Mouse (Mus musculus): Measurements from ENCODE around the gene Brd3.

Brd3 gene

DNA sequence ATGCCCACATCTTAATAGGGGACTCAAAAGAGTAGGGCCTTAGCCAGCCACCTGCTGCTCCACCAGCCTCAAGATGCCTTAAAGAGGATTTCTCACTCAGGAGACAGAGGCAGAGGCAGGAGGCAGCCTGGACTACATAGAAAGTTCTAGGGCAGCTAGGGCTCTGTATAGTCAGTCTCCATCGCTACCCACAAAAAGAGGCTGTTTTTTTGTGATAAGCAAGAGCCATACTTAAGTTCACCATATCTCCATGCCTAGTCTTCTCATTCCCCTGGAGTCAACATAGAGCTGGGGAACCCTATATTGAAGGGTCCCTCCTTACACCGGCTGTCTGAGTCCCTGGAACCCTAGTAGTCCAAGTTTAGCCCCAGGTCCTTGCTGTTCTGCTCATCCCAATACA is 36.9 kb downstream of the Brd3 start:
- DNase-seq (ENCODE audit: low spot score), result no peak

DNA sequence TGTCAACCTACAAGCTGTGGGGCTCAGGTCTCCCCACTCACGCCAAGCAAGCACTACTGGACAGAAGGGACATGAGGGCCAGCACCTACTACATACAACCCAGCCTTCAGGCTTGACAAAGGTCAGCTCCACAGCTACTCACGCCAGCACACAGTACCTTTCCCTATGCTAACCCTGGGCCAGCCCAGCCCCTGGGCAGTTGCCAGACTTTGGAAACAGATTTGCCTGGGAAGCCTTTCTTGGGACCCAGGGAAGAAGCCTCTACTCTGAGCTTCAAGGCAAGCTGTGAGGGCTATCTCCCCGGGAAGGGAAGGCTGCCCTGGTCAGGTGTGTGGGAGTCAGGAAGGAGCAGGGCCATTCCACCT is 37.5 kb downstream of the Brd3 start:
- DNase-seq (ENCODE audit: low spot score), result no peak

DNA sequence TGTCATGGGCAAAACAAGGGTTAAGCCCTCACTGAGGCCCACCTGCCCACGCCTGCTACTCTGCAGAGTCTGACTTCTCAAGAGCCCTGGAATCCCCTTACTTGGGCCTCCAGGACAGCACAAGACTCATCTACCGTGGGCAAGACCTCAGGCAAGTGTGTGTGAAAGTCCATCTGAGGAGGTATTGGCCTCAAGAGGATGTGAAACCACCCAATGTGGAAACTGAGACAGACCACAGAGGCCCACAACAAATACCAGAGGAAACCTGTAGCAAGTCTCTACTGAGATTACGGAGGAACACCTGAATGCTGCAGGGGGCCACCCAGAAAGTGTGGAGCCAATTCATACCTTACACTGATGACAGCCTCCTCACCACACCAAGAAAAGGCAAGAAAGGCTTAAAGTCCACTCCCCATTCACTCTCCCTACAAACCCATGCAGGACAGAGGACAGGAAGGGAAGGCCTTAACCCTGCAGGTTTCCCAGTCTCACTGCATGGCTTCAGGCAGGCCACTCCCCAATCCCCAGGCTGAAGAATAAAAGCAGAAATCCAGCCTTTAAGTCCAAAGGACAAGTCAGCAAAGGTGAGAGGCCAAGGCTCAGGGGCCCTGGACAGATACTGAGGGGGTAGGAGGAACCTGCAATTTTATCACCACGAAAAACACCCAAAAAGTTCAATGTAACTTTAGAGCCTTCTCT is 38.0 kb downstream of the Brd3 start:
- DNase-seq (ENCODE audit: low spot score), result no peak

DNA sequence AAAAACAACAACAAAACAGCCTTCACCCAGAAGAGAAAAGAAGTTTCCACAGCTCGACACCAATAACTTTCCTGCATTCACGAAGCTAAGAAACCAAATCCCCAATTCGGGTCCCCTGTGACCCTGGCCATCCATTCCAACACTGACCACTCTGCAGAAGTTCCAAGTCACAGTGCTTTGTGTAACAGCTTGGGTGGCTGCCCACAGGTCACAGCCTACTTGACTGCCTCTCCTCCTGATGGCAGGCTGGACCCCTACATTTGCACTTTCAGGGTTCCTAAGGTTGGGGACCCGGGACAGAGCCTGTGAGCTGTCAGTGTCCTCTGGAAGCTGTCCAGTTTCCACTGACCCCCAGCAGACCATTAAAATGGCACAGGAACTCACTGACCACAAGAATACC is 44.6 kb downstream of the Brd3 start:
- no peak for DNase-seq (ENCODE audit: low spot score)

DNA sequence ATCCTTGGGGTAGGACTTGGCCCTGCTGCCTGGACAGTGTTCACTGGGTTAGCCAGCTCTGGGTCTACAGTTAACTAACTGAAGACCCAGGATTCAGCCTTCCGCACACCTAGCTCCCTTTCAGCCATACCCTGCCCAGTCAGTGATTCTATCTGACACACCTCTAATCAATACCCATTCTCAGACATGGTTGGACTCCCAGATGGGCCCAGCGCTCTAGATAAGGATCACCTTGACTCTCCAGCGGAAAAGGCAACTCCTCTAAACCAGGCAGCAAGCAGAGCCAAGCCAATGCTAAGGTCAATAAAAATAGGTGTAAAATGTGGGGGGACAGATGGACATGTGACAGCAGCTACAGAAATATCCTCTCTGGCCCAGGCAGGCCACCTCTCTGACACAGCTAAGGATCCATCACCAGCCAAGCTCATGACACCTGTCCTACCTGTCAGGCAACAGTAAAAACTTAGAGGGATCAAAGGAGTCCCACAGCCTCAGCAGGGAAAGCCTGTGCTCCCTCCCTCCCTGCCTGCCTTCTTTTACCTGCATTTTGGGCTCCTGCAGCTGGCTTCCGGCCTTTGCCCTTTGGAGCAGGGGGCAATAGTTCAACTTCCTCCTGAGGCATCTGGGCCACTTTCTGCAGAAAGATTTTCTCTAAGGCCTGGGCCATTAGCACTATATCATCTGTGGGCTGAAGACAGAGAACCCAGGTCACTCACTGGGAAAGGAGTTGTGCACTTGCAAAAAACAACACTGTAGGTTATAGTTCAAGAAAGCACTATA is 45.4 kb downstream of the Brd3 start:
- DNase-seq (ENCODE audit: low spot score), result no peak

DNA sequence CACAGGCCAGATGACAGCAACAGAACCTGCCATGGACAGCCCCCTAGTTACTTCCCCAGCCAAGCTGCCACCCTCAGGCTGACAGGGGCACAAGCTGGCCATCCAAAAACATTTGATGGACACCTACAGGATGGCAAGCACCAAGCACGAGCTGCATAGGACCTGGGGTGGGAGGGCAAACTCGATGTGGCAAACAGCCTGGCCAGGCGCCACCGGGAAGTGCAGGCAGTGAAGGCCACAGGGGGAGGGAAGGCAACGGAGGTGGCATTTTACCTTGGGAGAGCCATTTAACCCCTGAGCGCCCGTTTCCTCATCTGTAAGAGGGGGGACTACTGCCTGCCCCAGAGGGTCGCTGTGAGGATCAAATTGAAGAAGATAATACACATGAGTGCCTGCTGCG is 46.8 kb downstream of the Brd3 start:
- DNase-seq (ENCODE audit: low spot score), result no peak

DNA sequence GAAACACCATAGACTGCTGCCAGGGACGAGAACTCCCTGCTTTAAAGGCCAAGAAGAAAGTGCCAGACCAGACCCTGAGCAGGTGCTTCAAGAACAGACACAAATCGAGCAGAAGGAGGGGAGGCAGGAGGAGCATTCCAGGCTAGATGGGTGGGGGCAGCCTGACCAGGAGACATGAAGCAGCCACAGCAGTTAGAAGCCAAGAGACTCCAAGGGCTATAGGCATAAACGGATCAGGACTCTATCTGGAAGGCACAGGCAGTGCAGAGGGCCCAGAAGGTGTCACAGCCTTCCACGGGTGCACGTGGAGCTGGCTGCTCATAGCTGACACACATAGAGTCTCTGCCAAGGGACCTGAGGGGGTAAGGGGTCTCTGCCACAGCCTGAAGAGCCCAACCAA is 47.3 kb downstream of the Brd3 start:
- DNase-seq (ENCODE audit: low spot score), result no peak

DNA sequence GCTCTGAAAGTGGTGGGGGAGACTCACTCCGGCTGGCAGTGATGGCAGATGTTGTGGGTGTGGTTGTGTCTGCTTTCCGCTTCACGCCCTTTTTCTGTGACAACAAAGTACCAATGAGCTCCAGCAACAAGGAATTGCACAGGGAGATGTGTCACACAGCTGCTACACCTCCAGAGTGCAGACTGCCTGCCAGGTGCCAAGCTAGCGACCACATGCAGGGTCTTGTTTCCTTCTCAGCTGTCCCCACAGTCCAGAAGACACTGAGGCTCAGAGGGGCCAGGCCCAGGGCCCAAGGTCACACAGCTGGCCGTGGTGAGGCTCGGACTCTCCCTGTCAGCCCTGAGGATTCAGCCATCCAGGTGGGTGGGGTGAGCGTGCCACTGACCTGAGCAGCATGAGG is 47.7 kb downstream of the Brd3 start:
- no peak for DNase-seq (ENCODE audit: low spot score)

DNA sequence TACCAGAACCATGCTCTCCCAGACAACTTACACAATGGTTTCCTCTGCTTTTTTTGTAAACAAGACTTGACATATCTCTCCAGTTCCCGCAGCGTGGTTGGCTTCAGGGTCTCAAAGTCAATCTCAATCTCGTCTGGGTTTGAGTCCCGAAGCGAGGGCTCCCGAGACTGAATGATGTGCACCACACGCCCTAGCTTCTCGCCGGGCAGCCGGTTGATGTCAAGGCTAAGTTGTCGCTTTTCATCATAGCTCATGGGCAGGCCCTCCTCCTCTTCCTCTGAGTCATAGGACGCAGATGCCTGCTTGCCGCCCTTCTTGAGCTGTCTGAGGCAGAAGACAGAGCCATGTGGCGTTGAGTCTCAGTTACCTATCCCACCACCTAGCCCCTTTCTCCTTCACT is 57.2 kb downstream of the Brd3 start:
- no peak for DNase-seq (ENCODE audit: low spot score)

DNA sequence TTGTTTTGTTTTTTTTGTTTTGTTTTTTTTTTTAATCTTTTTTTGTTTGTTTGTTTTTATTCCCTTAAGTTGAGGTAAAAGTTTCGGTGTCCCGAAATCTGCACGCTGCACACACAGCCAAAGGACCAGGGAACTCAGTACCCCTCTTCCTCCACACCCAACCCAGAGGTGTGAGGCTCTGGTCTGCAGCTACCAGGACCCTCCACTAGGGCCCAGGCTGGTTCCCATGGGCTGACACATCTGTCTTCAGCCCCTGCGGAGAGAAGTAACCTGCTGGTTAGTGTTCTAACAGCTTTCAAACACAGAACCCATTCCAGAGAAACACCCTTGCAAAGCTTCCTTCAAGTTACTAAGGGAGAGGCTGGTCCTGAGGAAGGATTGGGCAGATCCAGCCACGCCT is 59.7 kb downstream of the Brd3 start:
- DNase-seq (ENCODE audit: low spot score), result no peak

DNA sequence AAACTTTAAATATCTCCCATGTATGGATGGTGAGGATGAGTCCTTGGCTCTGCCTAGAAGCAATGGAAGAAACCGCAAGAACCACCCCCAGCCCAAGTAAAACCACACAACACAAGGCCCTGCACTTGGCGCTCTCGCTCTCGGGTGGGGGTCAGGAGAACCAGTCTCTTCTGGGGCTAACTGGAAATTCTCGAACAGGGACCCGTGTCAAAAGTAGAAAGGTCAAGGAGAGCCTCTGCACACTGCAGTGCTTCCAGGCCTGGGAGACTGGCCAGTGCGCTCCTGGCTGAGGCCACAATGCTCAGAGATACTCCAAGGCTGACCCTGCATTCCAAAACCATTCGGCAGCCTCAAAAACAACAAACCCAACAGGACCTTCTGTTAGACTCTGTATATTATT is 60.6 kb downstream of the Brd3 start:
- DNase-seq (ENCODE audit: low spot score), result no peak

DNA sequence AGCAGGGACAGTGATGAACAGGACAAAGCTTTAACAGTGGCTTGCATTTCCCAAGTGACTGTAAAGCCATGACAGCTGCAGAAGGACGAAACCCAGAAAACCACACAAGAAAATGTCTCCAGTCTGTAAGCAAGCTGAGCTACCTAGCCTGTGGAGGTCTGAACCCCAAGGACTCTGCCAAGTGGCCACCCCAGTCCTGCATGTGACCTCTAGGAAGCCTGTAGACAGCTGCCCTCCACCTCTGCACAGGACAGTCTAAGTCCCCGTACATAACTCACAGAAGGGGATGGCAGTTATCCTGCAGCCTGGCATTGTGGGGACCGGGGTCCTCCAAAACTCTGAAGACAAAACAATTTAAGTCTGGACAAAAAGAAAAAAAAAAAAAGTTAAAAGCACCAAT is 61.6 kb downstream of the Brd3 start:
- DNase-seq (ENCODE audit: low spot score), result no peak

DNA sequence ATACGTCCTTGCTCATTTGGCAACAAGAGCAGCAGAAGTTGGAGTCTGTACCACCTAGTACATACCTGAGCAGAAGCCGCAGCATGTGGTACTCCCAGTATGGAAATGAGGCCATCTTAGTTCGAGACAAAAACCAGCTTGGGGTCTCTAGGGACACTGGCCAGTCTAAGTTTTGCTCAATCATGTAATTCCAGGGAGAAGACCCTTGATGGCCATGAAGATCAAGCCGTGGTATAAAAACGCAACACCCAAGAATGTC is 64.1 kb downstream of the Brd3 start:
- no peak for DNase-seq (ENCODE audit: low spot score)

DNA sequence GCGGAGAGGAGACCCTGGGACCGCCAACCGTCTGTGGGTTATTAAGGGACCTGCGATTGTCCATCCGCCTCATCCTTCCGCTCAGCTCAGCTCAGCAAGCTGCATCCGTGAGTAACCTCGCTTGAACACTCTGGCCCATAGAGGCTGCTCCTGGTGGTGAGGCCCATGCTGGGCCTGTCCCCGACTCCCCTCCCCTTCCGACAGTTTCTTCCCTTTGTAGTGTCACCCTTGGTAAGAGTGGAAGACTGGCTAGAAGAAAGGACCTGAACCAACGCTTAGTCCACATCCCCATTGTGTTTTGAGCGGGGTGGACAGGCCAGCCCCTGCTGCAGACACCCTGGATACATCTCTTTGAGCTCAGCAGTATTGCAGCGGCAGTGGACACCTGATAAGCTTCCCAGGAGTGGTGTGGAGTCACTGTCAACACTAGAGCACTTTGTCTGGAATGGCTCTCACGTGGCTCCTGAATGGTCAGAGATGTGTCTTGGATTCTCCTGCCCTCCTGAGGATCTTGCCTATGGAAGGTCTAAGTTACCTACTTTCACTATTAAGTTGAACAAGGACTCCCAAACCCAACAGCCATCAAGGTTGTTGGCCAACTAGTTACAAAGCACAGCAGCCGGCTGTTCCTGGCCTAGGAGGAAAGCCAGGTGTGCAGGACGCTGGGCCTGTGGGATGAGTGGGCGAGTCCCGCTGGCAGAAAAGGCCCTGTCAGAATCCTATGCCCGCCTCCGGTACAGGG is 64.6 kb downstream of the Brd3 start:
- DNase-seq (ENCODE audit: low spot score), result no peak

DNA sequence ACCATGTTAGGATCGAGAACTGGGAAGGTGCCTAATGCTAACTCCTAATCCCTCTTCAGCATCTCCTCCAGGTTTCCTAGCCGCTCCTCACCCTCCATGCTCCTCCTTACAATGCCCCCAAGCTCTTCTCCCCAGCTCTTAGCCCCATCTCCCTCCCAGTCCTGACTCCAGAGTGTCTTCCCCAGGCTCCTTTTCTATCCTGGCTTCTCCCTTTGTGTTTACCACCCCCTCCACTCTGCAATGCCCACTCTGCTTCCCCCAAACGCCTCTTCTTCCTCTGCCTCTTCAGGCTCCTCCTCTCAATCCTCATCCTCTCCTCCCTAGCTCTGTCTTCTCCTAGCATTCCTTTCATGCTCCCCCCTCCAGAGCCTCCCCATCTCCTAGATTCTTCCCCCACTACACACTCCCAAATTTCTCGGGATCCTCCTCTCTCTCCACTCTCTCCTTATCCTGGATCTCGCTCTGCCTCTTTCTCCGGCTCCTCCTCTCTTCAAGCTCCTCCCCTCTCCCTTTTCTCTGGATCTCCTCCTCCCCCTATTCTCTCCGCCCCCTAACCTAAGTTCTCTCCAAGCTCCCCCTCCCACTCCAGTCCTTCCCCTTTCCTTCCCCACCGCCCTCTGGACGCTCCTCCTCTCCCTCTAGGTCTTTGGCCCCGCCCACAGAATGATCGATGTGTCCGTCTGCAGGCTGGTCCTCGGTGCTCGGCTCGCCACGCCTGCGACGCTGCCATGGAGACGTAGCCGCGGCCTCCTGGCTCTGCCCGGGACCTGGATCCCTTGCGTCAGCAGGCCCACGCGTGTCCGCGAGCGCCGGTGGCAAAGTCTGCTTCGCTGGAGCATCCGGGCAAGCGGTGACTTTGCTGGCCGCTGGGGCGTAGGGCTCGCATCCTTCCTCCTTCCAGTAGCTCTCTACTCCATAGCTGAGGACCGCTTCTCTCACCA is 65.4 kb downstream of the Brd3 start, which contains the start of gene Brd3os:
Gene Brd3os, plus strand, starts transcription at position 558 of the 941 bp plus-strand sequence.
- peak; percentile 75 for DNase-seq (ENCODE audit: low spot score)

DNA sequence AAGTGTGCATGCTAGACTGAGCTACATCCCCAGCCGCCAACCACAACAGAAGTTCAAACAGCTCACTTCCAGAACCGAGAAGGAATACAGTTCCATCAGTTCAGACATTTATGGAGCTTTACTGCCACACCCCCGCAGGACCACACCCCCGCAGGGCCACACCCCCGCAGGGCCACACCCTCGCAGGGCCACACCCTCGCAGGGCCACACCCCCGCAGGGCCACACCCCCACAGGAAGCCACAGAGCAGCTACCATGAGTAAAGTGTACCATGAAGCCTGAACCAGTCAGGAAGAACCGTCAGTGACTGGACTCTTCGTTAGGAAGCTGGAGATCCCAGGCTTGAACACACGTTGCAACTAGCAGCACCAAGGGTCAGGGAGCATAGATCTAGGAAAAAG is 69.2 kb downstream of the Brd3 start:
- no peak for DNase-seq (ENCODE audit: low spot score)

DNA sequence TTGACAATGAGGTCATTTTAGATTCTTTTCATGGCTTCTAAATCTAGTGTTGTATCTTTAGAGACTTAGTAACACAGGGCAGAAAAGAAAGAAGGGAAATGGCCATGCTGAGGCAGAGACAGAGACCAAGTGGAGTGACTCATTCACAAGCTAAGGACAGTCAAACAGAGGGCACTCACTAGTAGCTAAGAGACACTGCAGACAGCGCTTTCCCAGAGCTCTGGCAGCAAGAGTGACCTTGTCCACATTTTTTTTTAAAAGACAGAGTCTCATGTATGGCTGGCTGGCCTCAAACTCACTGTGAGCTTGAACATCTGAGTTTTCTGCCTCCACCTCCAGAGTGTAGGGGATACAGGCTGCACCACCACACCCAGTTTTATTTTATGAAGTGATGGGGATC is 69.6 kb downstream of the Brd3 start:
- no peak for DNase-seq (ENCODE audit: low spot score)

DNA sequence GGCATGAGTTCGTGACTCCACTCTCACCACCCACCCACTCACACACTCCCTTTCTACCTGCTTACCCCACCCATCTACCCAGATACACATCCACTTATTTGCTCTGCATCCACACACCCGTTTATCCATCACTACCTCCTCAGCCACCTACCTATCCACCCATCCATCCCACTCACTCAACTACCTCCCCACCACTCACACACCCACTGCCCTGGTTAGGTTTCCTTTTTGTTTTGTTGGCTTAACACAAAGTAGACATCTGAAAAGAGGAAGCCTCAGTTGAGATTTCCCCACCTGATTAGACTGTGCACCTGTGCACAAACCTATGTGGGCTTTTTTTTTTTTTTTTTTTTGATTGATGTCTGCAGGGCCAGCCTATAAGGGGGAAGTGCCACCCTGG is 74.9 kb downstream of the Brd3 start:
- DNase-seq (ENCODE audit: low spot score), result no peak

DNA sequence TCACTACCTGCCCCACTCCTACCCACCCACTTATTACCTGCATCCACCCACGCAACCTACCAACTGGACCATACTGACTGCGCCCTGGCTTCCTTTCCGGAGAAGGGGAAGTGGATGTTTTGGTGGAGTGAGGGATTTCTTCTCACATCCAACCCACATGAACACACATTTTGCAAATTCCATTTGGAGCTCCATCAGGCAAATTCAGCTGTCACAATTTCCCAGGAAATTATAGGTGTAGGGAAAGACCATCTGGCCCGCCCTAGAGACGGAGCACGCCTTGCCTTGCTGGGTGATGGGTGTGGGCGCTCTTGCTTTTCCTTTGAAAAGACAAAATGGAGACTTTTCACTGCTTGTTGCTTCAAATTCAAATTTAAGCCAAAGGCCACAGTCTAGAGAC is 76.8 kb downstream of the Brd3 start:
- no peak for DNase-seq (ENCODE audit: low spot score)

DNA sequence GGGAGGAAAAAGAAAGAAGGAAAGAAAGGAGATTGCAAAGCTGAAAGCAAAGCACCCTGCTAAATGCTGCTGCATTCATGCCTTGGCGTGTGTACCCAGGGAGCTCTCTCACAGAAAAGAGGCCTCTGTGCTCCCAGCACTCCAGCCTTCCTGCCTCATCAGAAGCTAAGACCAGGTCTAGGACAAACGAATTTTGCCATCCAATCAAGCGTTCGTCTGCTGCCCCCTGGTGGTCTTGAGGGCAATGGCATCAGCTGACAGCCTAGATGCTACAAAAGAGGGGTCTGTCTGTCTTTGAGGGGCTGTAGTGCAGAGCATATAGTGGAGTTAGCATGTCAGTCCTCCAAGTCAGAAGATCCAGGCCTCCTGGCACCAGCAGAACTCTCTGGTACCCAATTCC is 79.4 kb downstream of the Brd3 start:
- peak; percentile 40 for DNase-seq (ENCODE audit: low spot score)

DNA sequence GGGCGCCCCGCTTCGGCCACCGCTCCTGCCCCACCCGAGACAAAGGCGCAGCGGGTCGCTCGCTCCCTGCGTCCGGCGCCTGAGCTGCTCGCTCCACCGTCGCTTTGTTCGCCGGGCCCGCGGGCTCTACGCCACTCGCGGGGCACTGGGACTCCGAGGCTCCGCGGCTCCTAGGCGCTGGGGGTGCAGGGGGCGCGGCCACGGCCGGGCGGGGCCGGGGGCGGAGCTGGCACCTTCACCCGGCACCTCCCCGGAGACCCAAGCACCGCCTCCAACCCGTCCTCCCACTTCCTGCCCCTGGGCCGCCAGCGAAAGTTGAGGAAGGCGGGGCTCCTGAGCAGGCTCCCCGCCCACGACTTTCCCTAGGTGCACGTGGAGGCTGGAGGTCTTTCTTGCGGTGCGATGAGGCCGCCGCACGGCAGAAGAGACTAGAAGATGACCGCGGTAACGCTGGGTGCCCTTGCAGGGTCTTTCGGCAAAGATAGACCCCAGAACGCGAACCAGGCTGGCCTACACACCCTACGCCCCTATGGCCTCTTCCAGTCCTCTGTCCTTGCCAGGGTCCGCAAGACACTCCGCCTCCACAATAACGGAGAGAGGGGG is 80.5 kb downstream of the Brd3 start, which contains the start of gene Vav2:
Gene Vav2, minus strand, starts transcription at position 179 of the 603 bp plus-strand sequence.
- peak; percentile 80 for DNase-seq (ENCODE audit: low spot score)

DNA sequence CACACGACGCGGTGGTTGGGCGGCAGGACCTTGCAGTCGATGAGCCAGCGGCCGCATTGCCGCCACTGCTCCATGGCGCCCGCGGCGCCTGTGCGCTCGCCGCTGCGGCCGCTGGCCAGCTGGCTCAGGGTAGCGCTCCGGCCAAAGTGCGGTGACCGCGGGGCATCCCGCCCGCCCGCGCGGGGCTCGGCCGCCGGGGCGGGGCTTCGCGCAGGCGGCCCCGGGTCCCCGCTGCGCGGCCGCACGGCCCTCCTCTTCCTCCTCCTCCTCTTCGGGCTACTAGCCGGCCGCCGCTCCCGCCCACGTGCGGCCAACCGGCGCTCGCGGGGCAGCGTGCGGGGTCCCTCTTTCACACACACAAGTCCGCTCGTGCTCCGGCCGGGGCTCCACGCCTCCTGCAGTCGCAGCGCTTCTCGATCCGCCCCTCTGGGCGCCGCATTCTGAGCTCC is 81.0 kb downstream of the Brd3 start:
- no peak for DNase-seq (ENCODE audit: low spot score)

Measured in urinary bladder, postnatal 10 days (tissue).